Mouse (Mus musculus): Measurements from ENCODE around the gene Kcnq1.

Kcnq1 gene

DNA sequence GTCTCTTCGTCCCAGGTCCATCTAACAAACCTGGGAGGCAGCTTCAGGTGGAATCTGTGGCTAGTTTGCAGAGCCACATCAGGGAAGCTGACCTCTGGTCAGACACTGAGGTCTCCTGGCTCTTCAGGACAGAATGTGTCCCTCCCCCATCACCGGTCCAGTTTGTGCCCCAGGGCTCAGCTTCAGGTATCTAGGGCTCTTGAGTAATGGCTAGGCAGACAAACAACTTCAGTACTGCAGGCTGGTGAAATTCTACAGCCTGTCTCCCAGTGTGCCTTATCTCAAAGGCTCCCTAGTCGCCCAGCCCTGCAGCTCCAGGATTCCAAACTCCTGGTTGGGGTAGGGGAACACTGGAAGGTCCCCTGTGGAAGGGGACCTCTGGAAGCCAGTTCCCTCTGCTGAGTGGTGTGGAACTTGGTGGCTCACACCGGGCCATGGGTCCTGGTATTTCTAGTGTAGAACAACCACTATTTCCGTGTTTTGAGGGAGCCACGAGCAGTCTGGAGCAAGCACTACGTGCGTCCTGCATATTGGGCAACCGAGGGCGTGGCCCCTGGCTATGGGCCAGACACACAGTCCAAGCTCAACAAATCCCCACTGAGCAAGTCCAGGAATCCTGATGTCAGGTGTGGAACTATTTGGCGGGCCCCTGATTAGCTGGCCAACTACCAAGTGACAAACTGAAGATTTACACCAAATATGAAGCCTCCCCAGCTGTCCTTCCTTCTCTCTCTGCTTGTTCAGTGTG, 207.6 kb downstream of the Kcnq1 start:
- DNase-seq (ENCODE audit: low spot score): no peak

DNA sequence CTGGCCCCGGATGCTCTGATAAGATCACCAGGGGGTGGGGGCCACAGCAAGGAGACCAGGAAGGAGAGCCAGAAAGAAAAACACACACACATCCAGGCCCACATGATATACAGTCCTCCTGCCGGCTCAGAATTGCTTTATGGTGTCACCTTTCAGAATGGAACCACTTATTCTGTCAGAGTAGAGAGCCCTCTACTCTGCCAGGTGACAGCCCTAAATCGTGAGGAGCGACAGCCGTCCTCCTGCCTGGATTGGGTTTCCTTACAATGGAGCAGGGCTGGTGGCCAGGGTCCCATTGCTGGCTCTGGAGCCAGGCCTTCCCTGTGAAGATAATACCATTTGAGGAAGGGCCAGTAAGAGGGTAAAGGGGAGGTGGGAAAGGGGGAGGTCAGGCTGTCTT, 212.3 kb downstream of the Kcnq1 start:
- no peak for DNase-seq (ENCODE audit: low spot score)

DNA sequence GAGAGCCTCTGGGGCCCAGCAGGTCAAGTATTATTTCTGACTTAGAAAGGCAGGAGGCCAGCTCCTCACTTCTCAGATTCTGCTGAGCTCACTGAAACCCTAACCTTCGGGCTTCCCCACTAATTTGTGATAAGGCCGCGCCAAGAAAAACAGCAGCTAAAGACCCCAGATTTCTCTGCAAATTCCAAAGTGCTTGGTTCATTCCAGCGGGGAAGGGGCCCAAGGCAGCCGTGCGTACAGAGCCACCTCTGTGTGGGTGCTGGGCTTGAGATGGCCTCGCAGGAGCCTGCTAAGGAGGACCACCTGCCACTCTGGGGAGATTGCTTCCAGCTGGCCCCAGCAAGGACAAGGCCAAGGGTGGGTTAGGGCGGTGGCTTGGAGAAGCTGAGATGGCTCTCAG, 214.2 kb downstream of the Kcnq1 start:
- DNase-seq (ENCODE audit: low spot score): no peak

DNA sequence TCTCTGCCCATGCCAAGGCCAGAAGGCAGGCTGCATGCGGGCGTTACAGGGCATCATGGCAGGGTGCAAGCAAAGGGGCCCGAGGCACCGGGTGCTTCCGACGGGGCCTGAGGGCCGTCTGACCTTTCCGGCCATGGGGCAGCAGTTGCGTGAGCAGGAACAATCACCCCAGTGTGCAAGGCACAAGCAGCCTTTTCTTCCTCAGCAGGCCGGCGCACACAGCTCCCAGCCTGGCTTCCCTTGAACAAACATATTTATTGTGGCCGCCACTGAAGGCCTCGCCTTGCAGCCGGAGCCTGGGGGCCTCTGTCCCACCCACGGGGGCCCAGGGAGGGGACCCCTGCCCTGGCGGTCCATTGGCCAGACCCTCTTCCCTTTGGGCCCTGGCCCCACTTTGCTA, 218.9 kb downstream of the Kcnq1 start:
- DNase-seq (ENCODE audit: low spot score): no peak

DNA sequence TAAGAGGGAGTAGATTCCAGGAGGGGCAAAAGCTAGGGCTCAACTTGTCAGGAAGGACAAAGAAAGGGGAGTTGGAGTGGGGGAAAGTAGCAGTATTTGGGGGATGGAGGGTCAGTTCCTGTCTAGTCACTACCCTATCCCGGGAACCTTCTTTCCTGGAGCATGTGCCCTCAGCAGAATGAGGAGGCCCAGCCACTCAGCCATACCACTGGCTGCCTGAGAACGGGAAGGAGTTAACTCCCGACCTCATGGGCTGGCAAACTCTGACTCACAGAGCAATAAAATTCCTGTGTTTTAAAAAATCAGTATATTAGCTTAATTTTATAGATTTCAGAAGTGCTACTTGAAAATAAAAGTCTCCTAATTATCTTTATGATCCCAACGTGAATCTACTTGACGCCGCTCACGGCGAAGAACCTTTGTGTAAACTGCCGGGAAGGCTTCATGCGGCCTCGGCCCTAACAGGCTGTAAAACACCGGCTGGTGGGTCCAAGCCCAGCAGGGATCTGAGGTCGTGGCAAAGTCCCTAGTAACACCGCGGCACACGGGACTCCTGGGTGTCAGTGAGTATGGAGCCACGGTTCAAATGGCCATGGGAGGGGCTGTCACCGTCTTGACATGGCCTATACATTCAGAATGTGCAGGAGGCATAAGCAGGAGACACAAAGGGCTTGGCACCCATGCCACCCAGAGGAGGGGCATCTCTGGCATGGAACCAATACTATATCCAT, 222.2 kb downstream of the Kcnq1 start:
- DNase-seq (ENCODE audit: low spot score): no peak

DNA sequence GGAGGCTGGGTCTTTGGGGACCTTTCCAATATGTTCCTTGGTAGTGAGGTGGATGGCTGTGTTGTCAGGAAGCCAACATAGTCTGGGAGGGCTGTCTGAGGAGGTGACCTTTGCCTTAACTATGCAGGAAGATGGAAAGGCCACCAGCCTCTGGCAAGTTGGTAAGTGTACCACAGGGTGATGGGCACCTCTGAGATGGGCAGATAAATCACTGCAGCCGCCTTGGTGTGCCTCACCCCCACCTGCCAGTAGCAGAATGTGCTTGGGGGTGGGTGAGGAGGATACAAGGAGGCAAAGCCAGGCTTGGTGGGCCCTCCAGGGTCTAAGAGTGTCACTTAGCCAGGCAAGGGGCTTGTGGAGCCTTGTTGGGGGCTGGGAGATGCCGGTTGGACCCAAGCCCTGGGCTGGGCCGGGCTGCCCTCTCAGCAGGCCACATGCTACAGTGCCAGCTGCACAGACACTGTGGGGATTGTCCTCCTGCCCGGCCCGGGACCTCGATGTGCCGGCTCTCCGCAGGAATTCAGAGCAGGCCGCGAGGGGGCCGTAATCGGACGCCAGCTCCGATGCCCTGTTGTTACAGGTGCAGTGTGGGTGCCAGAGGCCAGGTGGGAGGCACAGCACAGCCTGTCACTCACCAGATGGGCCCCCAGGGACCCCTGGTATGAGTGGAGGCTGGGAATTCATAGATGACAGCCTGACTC, 223.1 kb downstream of the Kcnq1 start:
- DNase-seq (ENCODE audit: low spot score): no peak

DNA sequence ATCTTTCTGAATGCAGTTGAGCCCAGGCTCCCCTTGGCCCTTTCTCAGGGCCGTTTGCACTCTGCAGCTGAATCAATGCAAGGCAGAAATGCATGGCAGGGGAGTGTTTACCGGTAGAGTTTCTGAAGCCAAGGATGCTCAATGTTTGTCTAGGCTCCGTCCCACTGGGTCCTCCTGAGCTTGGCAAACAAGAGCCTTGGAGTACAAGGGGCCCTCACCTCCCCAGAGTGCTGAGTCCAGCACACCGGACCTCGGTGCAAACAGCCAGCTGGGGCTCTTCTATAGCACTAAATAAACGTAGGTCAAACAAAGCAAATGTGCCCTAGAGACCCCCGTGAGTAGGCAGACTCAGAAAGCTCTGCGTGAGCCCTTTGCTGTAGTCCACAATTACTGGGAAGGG, 226.9 kb downstream of the Kcnq1 start:
- no peak for DNase-seq (ENCODE audit: low spot score)

DNA sequence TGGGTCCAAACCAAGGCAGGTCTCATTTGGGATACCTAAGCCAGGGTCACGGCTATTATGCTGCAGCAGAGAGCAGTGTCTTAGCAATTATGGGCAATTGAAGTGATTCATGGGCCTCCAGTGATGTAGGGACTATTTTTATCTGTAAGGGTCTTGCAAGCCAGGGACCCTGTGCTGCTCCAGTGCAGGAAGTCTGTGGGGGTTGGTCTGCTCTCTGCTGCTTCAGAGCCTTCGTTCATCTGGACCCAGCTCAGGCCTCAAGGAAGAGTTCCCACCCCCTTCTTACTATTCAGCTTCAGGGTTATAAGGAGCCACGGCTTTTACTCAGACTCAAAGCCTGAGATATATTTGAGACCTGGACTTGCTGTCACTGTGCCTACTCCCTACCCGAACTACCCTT, 227.4 kb downstream of the Kcnq1 start:
- no peak for DNase-seq (ENCODE audit: low spot score)

DNA sequence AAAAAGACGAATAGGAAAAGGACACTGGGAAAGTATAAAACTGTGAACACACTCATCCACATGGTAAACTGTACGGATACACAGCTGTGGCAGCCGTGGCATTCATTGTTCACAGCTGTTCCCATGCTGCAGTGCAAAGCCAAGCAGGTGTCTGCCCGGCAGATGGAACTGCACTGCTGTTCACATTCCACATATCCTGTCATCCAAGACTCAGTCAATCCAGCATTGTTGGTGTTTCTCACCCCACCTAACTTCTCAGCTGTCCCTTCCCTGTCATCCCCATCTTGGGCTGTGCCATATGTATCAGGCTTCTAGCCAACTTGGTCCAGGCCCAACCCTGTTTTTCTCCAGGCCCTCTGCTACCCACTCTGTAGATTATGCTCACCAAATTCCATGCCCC, 232.5 kb downstream of the Kcnq1 start:
- DNase-seq (ENCODE audit: low spot score): no peak

DNA sequence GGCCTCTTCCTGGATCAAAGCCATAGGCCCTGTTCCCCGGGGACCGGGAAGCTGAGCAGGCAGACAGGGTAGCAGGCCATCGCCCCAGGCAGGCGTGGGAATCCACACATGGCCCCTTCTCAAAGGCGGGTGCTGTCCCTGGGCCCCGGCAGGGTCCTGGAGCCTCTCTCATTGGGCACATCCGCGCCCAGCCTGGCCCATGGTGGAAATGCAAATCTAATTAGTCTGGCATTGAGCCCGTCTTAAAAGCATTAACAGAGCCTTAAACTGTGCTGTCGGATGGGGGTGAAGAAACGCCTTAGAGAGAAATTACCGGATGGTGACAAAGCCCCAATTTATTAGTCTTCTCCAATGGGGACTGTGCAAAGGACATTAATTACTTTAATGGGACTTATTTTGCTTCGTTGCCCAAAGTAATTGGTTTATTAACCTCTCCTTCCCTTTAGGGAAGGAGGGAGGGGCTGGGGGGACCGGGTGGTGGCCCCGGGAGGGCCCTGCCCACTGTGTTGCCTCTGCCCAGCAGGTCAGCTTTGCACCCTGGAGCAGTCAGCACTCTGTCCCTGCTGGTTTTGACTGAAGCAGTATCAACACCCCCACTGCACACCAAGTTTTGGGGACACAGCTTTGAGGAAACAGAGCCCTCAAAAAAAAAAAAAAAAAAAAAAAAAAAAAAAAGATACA, 234.6 kb downstream of the Kcnq1 start:
- DNase-seq (ENCODE audit: low spot score): no peak

DNA sequence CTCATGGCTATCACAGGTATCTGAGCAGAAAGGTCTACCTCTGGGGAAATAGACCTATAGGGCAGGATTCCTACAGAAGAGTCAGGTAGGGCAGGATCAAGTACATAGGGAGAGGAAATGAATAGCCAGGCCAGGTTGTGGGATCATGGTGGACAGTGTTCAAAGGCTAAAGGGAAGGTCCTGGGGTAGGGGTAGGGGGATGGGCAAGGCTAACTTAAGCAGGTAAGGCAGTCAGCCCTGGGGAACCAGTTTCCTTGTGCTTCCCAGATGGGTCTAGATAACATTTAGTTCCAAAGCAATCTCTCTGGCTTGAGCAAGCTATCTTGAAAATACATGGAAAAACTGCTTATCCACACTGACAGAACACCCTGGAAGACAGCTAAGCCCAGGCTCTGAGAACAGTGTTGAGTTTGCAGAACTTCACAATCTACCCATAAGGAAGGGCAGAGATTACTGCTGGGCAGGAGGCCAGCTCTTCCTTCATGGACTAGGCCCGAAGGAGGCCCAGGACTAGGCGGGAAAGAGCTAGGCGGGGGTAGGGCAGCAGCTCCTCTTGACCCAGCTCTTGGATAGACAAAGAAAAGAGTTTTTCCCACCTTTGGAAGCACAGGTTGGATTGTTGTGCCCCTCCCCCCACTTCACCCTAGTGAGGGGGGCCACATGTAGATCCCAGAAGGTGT, 235.3 kb downstream of the Kcnq1 start:
- DNase-seq (ENCODE audit: low spot score): no peak

DNA sequence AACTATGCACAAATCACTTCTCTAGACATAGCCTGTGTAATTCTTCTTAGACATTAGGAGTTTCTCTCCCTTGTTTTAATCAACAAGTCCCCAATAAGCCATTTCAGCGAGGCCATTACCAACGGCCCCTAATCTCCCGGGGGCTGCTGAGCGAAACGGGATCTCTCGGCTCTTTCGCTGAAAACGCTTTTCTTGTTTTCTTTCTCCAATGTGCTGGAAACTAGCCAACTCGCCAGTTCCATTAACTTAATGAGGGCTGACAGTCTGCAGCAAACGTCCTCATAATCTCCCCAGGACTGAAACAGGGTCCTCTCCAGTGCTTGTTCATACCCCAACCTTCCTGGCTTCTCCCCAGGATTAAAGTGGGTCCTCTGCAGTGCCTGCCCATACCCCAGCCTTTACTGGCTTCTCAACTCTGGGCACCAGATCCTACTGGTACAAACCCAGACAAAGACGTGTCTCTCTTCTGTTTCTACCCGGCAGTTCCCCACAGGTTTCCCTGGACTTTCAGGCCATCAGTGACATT, 237.7 kb downstream of the Kcnq1 start:
- no peak for DNase-seq (ENCODE audit: low spot score)

DNA sequence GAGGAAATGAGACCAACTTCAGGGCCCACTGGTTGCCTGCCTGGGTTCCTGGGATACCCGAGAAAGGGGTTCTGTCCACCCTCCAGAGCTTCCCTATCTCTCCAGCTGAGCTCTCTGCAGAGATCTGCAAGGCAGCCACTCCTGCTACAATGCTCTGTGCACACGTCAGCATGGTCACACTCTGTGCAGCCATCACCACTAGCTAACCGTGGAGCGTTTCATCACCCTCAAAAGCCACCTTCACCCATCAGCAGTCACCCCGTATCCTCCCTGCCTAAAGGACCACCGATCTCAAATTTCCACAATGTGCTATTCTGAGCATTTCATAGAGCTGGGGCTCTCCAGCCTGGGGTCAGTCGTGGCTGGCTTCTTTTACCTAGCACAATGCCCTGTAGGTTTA, 243.1 kb downstream of the Kcnq1 start:
- no peak for DNase-seq (ENCODE audit: low spot score)

DNA sequence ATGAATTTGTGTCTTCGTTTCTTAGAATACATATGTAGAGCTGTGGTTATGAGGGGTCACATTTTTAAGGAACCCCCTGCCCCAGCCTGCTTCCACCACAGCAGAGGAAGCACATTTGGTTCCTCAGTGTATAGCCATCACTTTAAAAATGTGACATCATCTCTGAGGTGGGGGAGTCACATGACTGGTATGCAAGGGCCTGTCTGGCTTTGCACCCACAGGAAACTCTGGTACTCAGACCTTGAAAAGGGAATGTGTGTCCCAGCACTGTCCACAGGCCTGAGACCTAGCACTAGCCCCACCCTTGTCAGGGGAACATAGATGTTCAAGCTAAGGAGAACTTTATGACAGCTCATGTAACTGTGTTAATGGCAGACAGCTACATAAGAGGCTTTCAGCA, 243.7 kb downstream of the Kcnq1 start:
- DNase-seq (ENCODE audit: low spot score): no peak

DNA sequence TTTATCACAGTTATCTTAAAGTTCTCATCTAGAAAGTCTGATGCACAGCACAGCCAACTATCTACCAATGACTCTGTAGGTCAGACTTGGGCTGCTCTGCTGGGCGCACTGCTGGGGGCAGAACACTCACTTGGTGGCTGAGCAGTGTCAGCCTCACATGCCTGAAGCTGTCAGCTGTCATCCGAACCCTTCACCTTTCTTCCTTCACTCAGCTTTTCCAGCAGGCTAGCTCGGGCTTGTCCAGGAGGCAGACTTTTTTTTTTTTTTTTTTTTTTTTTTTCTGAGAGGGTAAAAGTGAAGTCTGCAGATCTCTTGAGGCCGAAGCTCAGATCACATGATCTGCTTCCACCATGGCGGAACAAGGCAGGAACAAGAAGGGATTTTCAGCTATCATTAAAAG, 249.7 kb downstream of the Kcnq1 start:
- DNase-seq (ENCODE audit: low spot score): no peak

DNA sequence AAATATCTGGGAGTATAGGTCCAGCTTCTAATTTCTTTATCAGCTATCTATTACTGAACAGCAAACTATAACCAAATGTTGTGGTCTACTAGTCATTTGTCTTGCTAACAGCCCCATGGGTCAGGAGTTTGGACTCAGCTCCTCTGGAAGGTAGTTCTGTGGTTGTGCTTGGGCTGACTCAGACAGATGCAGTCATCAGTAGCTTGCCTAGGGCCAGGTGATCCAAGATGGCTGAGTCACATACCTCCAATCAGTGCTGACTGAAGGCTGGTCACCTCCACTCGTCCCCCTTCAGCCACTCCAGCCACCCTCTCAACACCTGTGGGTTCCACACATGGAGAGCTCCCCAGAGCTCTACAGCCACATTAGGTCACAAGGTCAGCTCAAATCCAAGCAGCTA, 250.9 kb downstream of the Kcnq1 start:
- no peak for DNase-seq (ENCODE audit: low spot score)

DNA sequence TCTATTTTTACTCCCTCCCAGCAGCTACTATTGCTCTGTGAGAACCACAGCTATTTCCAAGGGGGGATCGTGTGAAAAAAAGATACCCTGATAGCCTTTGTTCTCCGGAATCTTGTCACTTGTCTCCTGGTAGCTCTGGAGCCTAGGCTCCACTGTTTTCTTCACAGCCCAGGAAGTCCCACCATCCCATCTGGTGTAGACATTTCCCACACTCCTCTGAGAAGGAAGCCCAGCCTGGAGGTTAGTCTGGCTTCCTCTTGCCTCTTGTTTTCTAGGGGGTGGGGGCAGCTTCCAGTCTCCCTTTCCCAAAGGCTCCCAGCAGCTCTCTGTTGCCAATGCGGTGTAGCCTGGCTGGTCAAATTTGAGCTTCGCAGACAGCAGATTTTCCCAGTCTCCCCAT, 251.7 kb downstream of the Kcnq1 start:
- no peak for DNase-seq (ENCODE audit: low spot score)

DNA sequence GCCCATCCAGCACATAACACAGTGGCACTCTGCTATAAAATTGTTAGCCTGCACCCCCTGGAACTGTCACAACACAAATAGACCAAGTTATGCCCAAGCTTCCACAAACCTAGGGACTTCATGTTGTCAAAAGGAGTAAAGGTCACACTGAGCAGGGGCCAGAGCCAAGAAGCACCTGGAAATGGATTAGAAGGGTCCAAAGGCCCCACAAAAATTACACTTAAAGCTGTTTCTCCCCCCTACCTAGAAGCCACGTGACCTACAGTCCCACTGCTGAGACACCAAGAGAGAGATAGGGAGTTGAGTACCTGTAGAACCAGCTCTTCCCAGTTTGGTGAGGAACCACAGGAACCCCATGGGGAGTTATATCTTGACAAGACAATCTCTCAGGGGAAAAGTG, 253.6 kb downstream of the Kcnq1 start:
- DNase-seq (ENCODE audit: low spot score): no peak

DNA sequence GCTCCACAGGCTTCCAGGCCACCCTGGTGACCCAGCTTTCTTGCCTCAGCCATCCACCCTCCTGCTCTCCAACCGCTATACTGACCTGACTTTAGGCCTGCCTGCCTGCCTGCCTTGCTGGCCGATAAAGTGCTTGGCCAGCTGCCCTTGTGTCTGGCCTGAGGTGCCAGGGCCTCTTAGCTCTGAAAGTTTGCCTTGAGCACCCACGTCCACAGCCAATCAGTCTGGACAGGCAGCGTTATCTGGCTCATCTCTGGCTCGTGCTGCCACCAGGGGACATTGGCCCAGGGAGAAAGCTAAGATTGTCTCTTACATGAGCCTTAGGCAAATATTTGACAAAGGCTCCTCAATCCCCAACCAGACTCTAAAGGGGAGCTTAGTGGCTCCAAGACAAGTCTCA, 254.6 kb downstream of the Kcnq1 start:
- no peak for DNase-seq (ENCODE audit: low spot score)

DNA sequence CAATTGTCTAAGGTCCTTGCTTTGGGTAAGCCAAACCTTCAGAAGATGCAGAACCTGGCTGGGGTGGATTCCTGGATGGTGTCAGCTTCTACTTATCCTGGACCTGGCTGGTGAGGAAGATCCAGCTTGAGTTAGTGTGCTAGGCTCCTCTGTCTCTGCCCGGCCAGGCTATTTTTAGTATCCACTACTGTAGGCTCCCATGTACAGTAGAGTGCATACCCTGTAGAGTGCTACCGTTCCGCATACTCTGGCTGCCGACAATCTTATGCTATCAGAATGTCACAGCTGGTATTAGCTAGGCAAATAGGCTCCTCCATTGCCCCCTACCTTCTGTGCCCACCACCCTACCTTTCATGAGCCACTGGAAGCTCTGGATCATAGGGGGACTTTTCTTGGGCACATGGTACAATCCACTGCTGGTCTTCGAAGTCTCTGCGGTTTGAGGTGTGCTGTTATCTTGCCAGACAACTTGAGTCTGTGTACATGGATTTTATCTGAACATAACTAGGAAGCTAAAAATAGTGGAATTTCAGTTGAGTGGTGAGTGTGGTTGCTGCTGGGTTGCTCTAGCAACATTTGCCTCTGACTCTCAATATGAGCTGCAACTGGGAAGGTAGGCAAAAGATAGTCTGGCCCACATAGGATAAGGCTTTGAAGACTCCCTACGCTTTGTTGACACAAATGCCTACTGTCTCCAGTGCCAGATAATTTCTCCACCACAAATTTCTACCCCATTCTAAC, 258.1 kb downstream of the Kcnq1 start:
- DNase-seq (ENCODE audit: low spot score): no peak

All from T-cell, adult 2 months (primary cell).